Mouse (Mus musculus) embryonic fibroblast, embryonic 13.5 days (primary cell): ENCODE results near the gene Slx4ip.

Source experiments
- CTCF ChIP-seq: IDR thresholded peaks from 2 replicates; pipeline ENCODE4 v1.5.1; 2011; ENCODE audit warnings: mild to moderate bottlenecking, control low read depth, low read length, moderate library complexity, borderline replicate concordance; ENCODE audit not compliant: insufficient read depth
- POLR2A ChIP-seq: IDR thresholded peaks from 2 replicates; pipeline ENCODE4 v1.6.1; 2011; ENCODE audit warnings: low read depth, mild to moderate bottlenecking, control low read depth, low read length, moderate library complexity

DNA sequence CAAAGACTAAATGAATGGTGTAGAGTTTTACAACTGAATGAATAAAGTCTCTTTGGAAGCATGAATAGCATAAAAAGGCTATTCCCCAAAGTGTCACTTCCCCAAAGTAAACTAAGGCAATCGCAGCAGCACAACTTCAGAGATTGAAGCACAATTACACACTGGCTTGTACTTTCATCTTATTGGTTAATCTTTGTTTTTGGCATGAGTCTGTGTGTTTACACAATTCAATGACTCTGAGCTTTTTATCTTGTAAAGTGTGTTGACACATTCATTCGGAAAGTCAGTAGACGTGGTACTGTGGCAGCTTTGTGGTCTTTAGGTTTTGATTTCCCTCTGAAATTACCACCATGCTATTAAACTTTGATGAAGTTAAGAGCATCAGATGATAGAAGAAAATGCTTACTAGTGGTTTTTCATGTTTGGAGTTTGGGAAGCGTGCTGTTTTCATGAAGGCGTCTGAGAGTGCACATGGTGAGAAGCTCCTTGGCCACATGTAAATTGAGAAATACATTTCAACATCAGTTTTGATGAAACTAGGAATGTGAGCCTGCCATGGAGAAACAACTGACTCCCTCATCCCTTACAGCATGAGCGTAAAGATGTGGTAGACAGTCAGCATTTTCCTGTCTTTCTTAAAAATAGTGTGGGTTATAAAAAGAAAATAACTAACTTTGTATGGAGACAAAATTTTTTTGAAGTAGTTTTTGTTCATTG, 88.2 kb downstream of the Slx4ip start:
- TF ChIP-seq CTCF (no peak), POLR2A (no peak)
